Mouse (Mus musculus): ENCODE results near the gene Tpr. TPM values are rescaled to one million over a fixed set of nuclear protein-coding genes. Genes with fewer than 3 reads are reported as not detected.

Gene Tpr
- 100 to 1,000 TPM; 105 to 115 TPM for total RNA-seq (2021)
- long read RNA-seq, experiment 1, full-length matches to known transcripts: 6 of 16 reads
- long read RNA-seq, experiment 1, partial matches to known transcripts: 4 of 16 reads
- long read RNA-seq, experiment 1, other reads (novel, unspliced or antisense): 6 of 16 reads
- long read RNA-seq, experiment 2, full-length matches to known transcripts: 9 of 25 reads
- long read RNA-seq, experiment 2, partial matches to known transcripts: 12 of 25 reads
- long read RNA-seq, experiment 2, other reads (novel, unspliced or antisense): 4 of 25 reads

- DNase-seq (ENCODE audit: low spot score in 2 of 2): peak; percentile 99 to 100
These were observed at the start of gene Tpr, which contains the start of gene Odr4 for GRCm38 (mm10) chr1:150392638-150393487. Tpr (plus strand) TSS chr1:150392838. Odr4 (minus strand) TSS chr1:150393080.

DNA sequence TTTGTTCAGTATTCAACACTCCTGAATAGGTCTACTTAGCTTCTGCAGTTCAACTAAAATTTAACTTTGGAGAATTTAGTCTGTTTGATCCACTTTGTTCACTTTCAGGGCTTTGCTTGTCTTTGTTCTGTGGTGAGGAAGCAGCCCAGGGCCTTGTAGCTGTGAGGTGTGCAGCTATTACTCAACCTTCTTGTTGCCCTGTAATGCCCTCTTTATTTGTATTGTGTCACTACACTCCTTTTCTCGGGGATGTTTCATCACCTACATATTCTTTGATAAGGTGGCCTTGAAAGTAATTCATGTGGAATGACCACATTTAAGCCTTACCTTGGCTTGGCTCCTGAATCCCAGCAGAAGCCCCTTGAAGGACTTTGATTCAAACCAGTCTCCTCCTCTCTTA is 31.8 kb upstream of the Tpr start:
- no peak for DNase-seq (ENCODE audit: low spot score in 2 of 2)

- DNase-seq (ENCODE audit: low spot score in 2 of 2): no peak
These were observed 19.7 kb upstream of the Tpr start for GRCm38 (mm10) chr1:150372895-150373294.

DNA sequence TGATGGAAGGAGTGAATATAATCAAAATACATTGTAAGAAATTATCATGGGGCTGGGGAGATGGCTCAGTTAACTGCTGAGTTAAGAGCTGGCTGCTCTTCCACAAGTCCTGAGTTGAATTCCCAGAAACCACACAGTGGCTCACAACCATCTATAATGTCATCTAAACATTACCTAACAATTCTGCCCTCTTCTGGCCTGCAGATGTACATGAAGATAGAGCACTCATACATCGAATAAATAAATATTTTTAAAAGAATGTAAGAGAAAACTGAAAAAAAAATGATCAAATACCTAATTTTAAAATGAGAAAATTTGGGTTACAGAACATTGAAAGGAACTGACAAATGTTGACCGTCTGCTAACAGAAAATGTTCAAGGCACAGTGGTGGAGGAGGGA is 18.4 kb upstream of the Tpr start:
- no peak for DNase-seq (ENCODE audit: low spot score in 2 of 2)

GRCm38 (mm10) chr1:150384138-150384537 is 8.5 kb upstream of the Tpr start:
- DNase-seq (ENCODE audit: low spot score in 2 of 2): peak in 1 of 2 experiments; percentile 22

DNA sequence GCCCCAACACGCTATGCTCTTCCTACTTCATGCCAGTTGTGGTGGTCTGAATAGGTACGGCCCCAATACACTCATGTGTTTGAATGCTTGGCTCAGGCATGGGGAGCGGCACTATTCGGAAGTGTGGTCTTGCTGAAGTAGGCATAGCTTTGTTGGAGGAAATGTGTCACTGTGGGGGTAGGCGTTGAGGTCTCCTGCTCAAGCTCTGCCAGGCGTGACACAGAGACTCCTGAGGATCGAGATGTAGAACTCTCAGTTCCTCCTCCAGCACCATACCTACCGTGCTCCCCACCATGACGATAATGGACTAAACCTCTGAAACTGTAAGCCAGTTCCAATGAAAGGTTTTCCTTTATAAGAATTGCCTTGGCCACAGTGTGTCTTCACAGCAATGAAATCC is 5.1 kb upstream of the Tpr start:
- DNase-seq (ENCODE audit: low spot score in 2 of 2): no peak

- DNase-seq (ENCODE audit: low spot score in 2 of 2): no peak
These were observed 3.1 kb upstream of the Tpr start for GRCm38 (mm10) chr1:150389390-150390129.

DNA sequence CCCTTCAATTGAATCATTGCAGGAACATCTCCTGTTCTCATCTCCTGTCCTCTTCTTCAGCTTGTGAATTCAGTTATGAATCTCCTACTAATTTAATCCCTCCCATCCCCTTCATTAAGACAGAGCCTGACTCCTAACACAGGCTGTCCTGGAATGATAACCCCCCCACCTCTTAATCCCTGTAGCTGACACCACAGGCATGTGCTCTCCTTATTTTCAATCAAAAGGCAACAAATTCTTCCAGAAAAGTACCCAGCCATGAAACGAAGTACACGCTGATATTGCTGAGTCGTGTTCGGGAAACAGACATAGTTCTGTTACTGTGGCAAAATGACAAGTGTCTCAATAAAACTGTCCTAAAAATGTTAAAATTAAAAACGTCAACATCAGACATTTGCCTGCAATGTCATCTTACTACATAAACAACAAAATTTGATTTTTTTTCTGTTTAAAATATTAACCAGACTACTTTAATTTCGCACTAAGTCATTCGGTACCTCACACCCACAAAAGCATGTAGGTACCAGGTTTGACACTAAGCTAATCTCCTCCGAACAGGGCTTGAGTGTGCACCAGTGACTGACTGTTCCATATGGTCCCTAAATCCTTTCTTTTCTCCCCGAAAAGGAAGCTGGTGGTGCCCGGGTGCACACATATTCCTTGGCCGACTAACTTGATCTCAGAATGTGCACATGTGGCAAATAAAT is 554 bp upstream of the Tpr start:
- DNase-seq (ENCODE audit: low spot score in 2 of 2): no peak

- no peak for DNase-seq (ENCODE audit: low spot score in 2 of 2)
These were observed 832 bp downstream of the Tpr start for GRCm38 (mm10) chr1:150393488-150393852.

DNA sequence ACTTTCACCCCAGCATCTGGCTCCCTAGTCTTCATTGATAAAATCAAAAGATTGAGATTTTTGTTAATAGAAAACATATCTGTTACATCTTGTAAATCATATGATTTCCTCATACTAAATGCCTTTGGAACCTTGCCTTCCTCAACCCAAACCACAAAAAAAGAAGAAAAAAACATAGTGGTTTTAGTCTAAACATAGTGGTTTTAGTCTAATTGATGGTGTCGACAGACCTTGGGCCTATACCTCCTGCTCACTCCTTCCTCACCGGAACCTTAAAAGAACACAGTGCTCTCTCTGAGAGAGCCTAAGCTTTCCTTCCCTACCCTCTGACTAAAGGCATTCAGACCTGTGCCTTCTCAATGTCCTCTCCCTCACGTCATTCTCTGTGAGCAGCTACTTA is 3.4 kb downstream of the Tpr start:
- DNase-seq (ENCODE audit: low spot score in 2 of 2): no peak

DNA sequence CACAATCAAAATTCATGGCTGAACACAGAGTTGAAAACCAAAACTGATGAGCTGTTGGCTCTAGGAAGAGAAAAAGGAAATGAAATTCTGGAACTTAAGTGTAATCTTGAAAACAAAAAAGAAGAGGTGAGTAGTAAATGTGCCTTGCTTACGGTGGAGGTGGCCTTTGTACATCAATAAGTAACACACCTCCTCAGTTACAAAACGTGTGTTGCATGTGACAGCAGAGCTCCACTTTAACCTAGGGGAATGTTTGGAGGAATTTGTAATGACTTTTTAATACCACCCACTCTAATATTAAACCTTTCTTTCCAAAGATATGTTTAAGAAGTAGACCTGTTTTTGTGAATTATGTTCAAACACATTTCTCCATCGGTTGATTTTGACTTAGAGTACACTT is 11.3 kb downstream of the Tpr start:
- DNase-seq (ENCODE audit: low spot score in 2 of 2): no peak

DNA sequence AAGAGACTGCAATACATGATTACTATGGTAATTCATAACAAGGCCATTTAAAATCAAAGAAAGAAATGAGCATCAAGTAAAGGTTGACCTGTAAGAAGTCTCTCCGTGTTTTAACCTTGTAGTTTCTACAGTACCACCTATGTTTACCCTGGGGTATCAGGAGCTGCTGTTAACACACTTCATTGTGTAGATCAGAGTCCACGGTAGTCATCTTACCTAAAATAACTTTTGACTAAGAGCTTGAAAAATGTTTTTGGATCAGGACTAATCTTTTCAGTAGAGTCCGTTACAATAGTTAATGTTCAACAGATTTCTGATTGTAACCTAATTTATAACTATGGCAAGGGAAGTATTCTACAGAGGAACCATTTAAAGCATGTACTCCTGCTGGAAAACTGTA is 11.9 kb downstream of the Tpr start:
- DNase-seq (ENCODE audit: low spot score in 2 of 2): no peak

DNA sequence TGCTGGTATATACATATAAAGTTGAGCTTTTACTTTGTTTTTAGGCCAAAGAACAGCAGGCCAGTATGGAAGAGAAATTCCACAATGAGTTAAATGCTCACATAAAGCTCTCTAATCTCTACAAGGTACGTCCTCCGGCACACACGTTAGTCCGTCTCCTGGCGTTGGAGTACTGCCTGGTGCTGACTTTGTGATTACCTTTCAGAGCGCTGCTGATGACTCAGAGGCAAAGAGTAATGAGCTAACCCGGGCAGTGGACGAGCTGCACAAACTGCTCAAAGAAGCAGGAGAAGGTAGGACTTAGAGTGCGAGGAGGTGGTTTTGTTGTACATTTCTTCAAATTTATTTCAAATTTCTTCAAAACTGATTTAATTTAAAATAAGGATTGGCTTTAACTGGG is 14.6 kb downstream of the Tpr start:
- no peak for DNase-seq (ENCODE audit: low spot score in 2 of 2)

DNA sequence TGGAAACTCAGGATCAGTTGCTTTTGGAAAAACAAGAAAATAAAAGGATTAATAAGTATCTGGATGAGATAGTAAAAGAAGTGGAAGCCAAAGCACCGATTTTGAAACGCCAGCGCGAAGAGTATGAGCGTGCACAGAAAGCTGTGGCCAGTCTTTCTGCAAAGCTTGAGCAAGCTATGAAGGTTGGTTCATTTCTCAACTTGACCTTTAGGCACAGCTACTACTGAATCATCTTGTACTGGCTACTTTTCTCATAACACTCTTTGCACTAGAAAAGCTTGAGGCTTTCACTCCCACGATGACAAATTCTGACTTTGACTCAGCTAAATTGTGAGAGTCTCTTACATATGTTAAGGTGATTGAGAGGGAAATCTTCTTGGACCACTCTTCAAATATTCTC is 17.4 kb downstream of the Tpr start:
- no peak for DNase-seq (ENCODE audit: low spot score in 2 of 2)

DNA sequence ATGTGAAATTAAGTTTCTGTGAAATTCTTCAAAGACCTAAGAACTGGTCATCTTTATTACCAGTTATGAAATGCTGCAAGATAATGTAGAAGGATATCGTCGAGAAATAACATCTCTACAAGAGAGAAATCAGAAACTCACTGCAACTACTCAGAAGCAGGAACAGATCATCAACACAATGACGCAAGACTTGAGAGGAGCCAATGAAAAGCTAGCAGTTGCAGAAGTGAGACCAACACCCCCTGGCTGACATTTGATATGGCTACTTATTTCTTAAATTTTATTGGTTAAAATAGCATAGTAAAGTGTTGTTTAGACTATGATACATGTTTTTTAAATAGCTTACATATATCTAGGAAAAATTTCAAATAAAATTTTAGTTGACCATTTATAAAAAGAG is 23.4 kb downstream of the Tpr start:
- no peak for DNase-seq (ENCODE audit: low spot score in 2 of 2)

- no peak for DNase-seq (ENCODE audit: low spot score in 2 of 2)
These were observed 25.8 kb downstream of the Tpr start for GRCm38 (mm10) chr1:150418426-150418825.

GRCm38 (mm10) chr1:150425665-150426064 is 33.0 kb downstream of the Tpr start:
- DNase-seq (ENCODE audit: low spot score in 2 of 2): no peak

- no peak for DNase-seq (ENCODE audit: low spot score in 2 of 2)
These were observed 33.6 kb downstream of the Tpr start for GRCm38 (mm10) chr1:150426216-150426615.

GRCm38 (mm10) chr1:150438641-150439040 is 46.0 kb downstream of the Tpr start:
- no peak for DNase-seq (ENCODE audit: low spot score in 2 of 2)

DNA sequence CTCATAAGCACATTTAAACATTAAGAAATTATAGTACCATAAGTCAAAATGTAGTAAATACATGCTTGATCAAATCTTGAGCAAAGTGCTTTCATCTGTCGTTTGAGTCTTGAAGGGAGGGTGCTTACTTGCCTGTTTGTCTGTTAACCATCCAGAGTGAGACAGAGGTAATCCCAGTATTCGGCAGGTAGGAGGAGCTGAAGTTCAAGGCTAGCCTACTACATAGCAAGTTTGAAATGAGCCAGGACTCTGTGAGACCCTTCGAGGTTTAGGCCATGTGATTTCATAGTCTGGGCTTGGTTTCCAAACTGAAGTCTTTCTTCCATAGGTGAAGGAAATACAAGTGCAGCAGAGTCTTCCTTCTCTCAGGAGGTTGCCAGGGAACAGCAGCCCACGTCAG is 49.1 kb downstream of the Tpr start:
- DNase-seq (ENCODE audit: low spot score in 2 of 2): no peak

- DNase-seq (ENCODE audit: low spot score in 2 of 2): no peak
These were observed 66.3 kb downstream of the Tpr start for GRCm38 (mm10) chr1:150458977-150459376.
